Mouse (Mus musculus): ENCODE measurements at regions not wholly inside any gene's neighbourhood (a gene's known extent, or its start where the extent isn't known, plus 50 kb on each side); places are given as distances from the start of the nearest gene placed in this dataset.

- DNase-seq: peak; percentile 98
Observed at GRCm38 (mm10) chr12:70590456-70591050, 137.7 kb downstream of the Tmx1 start.

GRCm38 (mm10) chr12:70592821-70593220 is 139.9 kb downstream of the Tmx1 start:
- DNase-seq: peak; percentile 96

GRCm38 (mm10) chr12:70598211-70598701 is 145.4 kb downstream of the Tmx1 start:
- DNase-seq: peak; percentile 99

- peak; percentile 86 for DNase-seq
Observed at GRCm38 (mm10) chr12:70599731-70600130, 146.8 kb downstream of the Tmx1 start.

GRCm38 (mm10) chr12:70603869-70604268 is 151.0 kb downstream of the Tmx1 start:
- DNase-seq: peak; percentile 39

- DNase-seq: peak; percentile 87
Observed at GRCm38 (mm10) chr12:70608672-70609071, 155.8 kb downstream of the Tmx1 start.

- peak; percentile 94 for DNase-seq
Observed at GRCm38 (mm10) chr12:70609116-70609871, 156.4 kb downstream of the Tmx1 start.

GRCm38 (mm10) chr12:70611891-70612290 is 159.0 kb downstream of the Tmx1 start:
- DNase-seq: peak; percentile 98

GRCm38 (mm10) chr12:70613244-70613643 is 160.3 kb downstream of the Tmx1 start:
- DNase-seq: peak; percentile 84

- DNase-seq: peak; percentile 59
Observed at GRCm38 (mm10) chr12:70614101-70614500, 161.2 kb downstream of the Tmx1 start.

- no peak for DNase-seq
Observed at GRCm38 (mm10) chr12:70614686-70615085, 161.8 kb downstream of the Tmx1 start.

- peak; percentile 79 for DNase-seq
Observed at GRCm38 (mm10) chr12:70615123-70615522, 162.2 kb downstream of the Tmx1 start.

- DNase-seq: peak; percentile 90
Observed at GRCm38 (mm10) chr12:70616049-70616448, 163.2 kb downstream of the Tmx1 start.

- peak; percentile 92 for DNase-seq
Observed at GRCm38 (mm10) chr12:70616487-70616886, 163.6 kb downstream of the Tmx1 start.

- peak; percentile 76 for DNase-seq
Observed at GRCm38 (mm10) chr12:70617024-70617423, 164.1 kb downstream of the Tmx1 start.

- no peak for DNase-seq
Observed at GRCm38 (mm10) chr12:70617979-70618378, 165.1 kb downstream of the Tmx1 start.

- DNase-seq: peak; percentile 55
Observed at GRCm38 (mm10) chr12:70619436-70619835, 166.5 kb downstream of the Tmx1 start.

GRCm38 (mm10) chr12:70622019-70622418 is 169.1 kb downstream of the Tmx1 start:
- peak; percentile 42 for DNase-seq

GRCm38 (mm10) chr12:70624298-70624980 is 171.5 kb downstream of the Tmx1 start:
- DNase-seq: peak; percentile 83

- DNase-seq: no peak
Observed at GRCm38 (mm10) chr12:70627638-70628037, 174.7 kb downstream of the Tmx1 start.

- peak; percentile 78 for DNase-seq
Observed at GRCm38 (mm10) chr12:70628384-70629365, 175.8 kb downstream of the Tmx1 start.

GRCm38 (mm10) chr12:70629371-70629770 is 176.5 kb downstream of the Tmx1 start:
- peak; percentile 91 for DNase-seq
